Mouse (Mus musculus) spleen, adult 12 weeks (tissue): ENCODE measurements around the gene Gm6169.
"Not testable (repeated sequence)": the region's sequence is repeated elsewhere in the genome, so short reads cannot be mapped to it uniquely, and the experiment has no call there.

ENCODE experiments used
- DNase-seq: peaks from one replicate; pipeline ENCODE4 v3.0.0; 2022; ENCODE audit warnings: low spot score

Gm6169 gene

GRCm38 (mm10) chr13:97068151-97068550 is 30.9 kb downstream of the Gm6169 start:
- DNase-seq = no peak

- DNase-seq = no peak
Measured at GRCm38 (mm10) chr13:97067691-97068090, 31.3 kb downstream of the Gm6169 start.

GRCm38 (mm10) chr13:97066649-97067550 is 32.1 kb downstream of the Gm6169 start, which contains the start of gene Fam169a:
Gene Fam169a, plus strand, starts transcription at chr13:97067286.
- no peak for DNase-seq

GRCm38 (mm10) chr13:97064844-97065621 is 34.0 kb downstream of the Gm6169 start:
- not testable (repeated sequence) for DNase-seq

GRCm38 (mm10) chr13:97064413-97064812 is 34.6 kb downstream of the Gm6169 start:
- DNase-seq = no peak

- DNase-seq = no peak
Measured at GRCm38 (mm10) chr13:97063431-97063830, 35.6 kb downstream of the Gm6169 start.

- DNase-seq = no peak
Measured at GRCm38 (mm10) chr13:97062151-97062550, 36.9 kb downstream of the Gm6169 start.

GRCm38 (mm10) chr13:97060331-97060730 is 38.7 kb downstream of the Gm6169 start:
- DNase-seq = no peak

GRCm38 (mm10) chr13:97059746-97060145 is 39.3 kb downstream of the Gm6169 start:
- DNase-seq = no peak

- DNase-seq = no peak
Measured at GRCm38 (mm10) chr13:97057817-97058216, 41.2 kb downstream of the Gm6169 start.

- no peak for DNase-seq
Measured at GRCm38 (mm10) chr13:97053844-97054243, 45.2 kb downstream of the Gm6169 start.

GRCm38 (mm10) chr13:97052667-97053066 is 46.4 kb downstream of the Gm6169 start:
- DNase-seq = no peak

- DNase-seq = no peak
Measured at GRCm38 (mm10) chr13:97051158-97051557, 47.9 kb downstream of the Gm6169 start.
